Mouse (Mus musculus) hindbrain, embryonic 13.5 days (tissue): ENCODE measurements around the gene Ceacam9. TPM values are rescaled to one million over a fixed set of nuclear protein-coding genes. Genes with fewer than 3 reads are reported as not detected.
"Not testable (repeated sequence)": the region's sequence is repeated elsewhere in the genome, so short reads cannot be mapped to it uniquely, and the experiment has no call there.

ENCODE experiments used
- ATAC-seq: fragments of 200-750 bp; cut with Nextera tagmentation; 2 replicates; pipeline ENCODE4 v1.8.0; 2017; ENCODE audit warnings: moderate TSS enrichment; ENCODE audit not compliant: low FRiP score
- H3K27ac ChIP-seq: fragments of 300-500 bp; sonication (generic); 2 replicates; pipeline ENCODE4 v1.5.1; 2015; ENCODE audit warnings: inconsistent platforms, mild to moderate bottlenecking, moderate library complexity
- H3K27me3 ChIP-seq: fragments of 300-500 bp; sonication (generic); 2 replicates; pipeline ENCODE4 v1.6.1; 2015; ENCODE audit warnings: mild to moderate bottlenecking, inconsistent platforms
- H3K36me3 ChIP-seq: fragments of 300-500 bp; sonication (generic); 2 replicates; pipeline ENCODE4 v1.6.1; 2015; ENCODE audit warnings: mild to moderate bottlenecking, inconsistent platforms
- H3K4me1 ChIP-seq: fragments of 300-500 bp; sonication (generic); replicated peaks from 2 replicates; pipeline ENCODE4 v1.6.1; 2015; ENCODE audit warnings: inconsistent platforms
- H3K4me2 ChIP-seq: fragments of 300-500 bp; sonication (generic); 2 replicates; pipeline ENCODE4 v1.6.1; 2015; ENCODE audit warnings: inconsistent platforms, mild to moderate bottlenecking, moderate library complexity
- H3K4me3 ChIP-seq: fragments of 300-500 bp; sonication (generic); 2 replicates; pipeline ENCODE4 v1.5.1; 2015; ENCODE audit warnings: mild to moderate bottlenecking, inconsistent platforms
- H3K9ac ChIP-seq: fragments of 300-500 bp; sonication (generic); 2 replicates; pipeline ENCODE4 v1.6.1; 2015; ENCODE audit warnings: mild to moderate bottlenecking, inconsistent platforms
- H3K9me3 ChIP-seq: fragments of 300-500 bp; sonication (generic); 2 replicates; pipeline ENCODE4 v1.6.1; 2016; ENCODE audit warnings: inconsistent platforms
- WGBS: fragments of 180-500 bp; shearing (Covaris S2); methylation state at CpG from one replicate; pipeline ENCODE4 v1.1.7; 2015; 5-methylcytosine and 5-hydroxymethylcytosine counted together
- polyA plus RNA-seq: library from polyadenylated mRNA; unstranded; fragments of >200 nt; fragmentation: Nextera tagmentation; extraction: Ambion mirVana; gene quantifications from 2 replicates; pipeline ENCODE4 v1.2.1, GENCODE M21; 2015

The Ceacam9 gene
- polyA plus RNA-seq, result not detected in 2 replicates

DNA sequence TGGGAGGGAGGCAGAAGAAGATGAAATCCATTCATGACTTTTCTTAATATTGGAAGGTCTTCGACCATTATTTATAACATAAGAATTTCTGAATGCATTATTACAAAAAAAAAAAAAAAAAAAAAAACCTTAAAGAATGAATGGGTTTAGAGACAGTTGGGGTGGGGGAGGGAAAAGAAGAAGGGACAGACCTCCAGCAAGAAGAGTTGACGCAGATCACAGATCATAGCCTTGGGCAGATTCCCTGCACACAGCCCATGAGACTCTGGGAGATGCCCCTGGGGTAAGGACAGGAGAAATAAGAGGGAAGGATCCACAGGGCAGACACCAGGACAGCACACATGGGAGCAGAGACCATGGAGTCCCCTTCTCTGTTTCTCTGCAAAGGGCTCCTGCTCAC, at the start of gene Ceacam9:
Gene Ceacam9 (plus strand): TSS at position 301 of the 400 bp plus-strand sequence.
- WGBS, result 80% methylated on average over 2 of the region's 2 CpGs
- no peak for ATAC-seq
- no peaks in the 10 kb centered on the region for H3K4me1 ChIP-seq

GRCm38 (mm10) chr7:16673823-16674222, 47.9 kb upstream of the Ceacam9 start:
- Histone ChIP-seq H3K36me3 (no peaks in the 10 kb centered on the region), H3K4me2 (no peak overlapping the region), H3K27me3 (no peaks in the 10 kb centered on the region), H3K4me3 (no peak overlapping the region), H3K4me1 (no peaks in the 10 kb centered on the region), H3K9ac (no peak overlapping the region), H3K9me3 (no peaks in the 10 kb centered on the region), H3K27ac (no peak overlapping the region)
- 84% methylated on average over 1 of the region's 1 CpGs for WGBS
- no peak for ATAC-seq

More for the DNA sequence above, at the start of gene Ceacam9:
- Histone ChIP-seq H3K27me3 (no peaks in the 10 kb centered on the region), H3K9ac (no peak within 1 kb of the TSS), H3K4me3 (no peak within 1 kb of the TSS), H3K9me3 (no peaks in the 10 kb centered on the region), H3K27ac (no peak within 1 kb of the TSS), H3K4me2 (no peak within 1 kb of the TSS), H3K36me3 (no peaks in the 10 kb centered on the region)

GRCm38 (mm10) chr7:16674699-16675098, 47.0 kb upstream of the Ceacam9 start:
- not testable (repeated sequence) for H3K4me3 ChIP-seq, H3K9ac ChIP-seq, H3K4me1 ChIP-seq, H3K9me3 ChIP-seq, H3K4me2 ChIP-seq, ATAC-seq, H3K36me3 ChIP-seq, H3K27me3 ChIP-seq, H3K27ac ChIP-seq
- WGBS, result 68% methylated on average over 5 of the region's 5 CpGs

GRCm38 (mm10) chr7:16675605-16676004, 46.1 kb upstream of the Ceacam9 start, which contains the start of gene Ceacam15:
TSS of gene Ceacam15 (minus strand) at chr7:16675705.
- no peaks in the 10 kb centered on the region for H3K4me1 ChIP-seq
- H3K9me3 ChIP-seq, result no peaks in the 10 kb centered on the region
- 59% methylated on average over 1 of the region's 1 CpGs for WGBS
- no peak within 1 kb of the TSS for H3K4me2 ChIP-seq
- no peak within 1 kb of the TSS for H3K4me3 ChIP-seq
- no peak within 1 kb of the TSS for H3K27ac ChIP-seq
- H3K9ac ChIP-seq, result no peak within 1 kb of the TSS
- no peak for ATAC-seq
- H3K36me3 ChIP-seq, result no peaks in the 10 kb centered on the region
- H3K27me3 ChIP-seq, result no peaks in the 10 kb centered on the region

GRCm38 (mm10) chr7:16680194-16680593, 41.5 kb upstream of the Ceacam9 start:
- H3K27ac ChIP-seq, ATAC-seq, H3K4me3 ChIP-seq, H3K36me3 ChIP-seq, H3K27me3 ChIP-seq, H3K4me1 ChIP-seq, H3K4me2 ChIP-seq, H3K9me3 ChIP-seq, H3K9ac ChIP-seq: not testable (repeated sequence)
- WGBS, result 54% methylated on average over 3 of the region's 3 CpGs

DNA sequence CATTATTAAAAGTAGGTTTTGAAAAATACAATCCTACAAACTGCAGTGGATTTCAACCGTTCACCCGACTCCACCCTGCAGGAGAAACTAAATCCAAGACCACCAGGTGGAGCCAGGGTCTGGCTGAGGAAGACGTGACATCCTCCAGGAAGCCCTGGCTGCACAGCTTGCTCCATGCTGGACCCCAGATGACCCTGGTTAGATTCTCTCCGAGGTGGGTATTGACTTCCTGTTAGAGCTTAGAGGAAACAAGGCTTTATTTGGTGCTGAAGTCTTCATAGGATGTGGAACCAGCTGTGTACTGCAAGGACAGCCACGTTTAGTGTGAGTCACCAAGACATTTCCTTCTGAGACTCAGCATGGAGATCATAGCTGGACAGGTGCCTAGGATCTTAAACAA, 32.5 kb upstream of the Ceacam9 start:
- Histone ChIP-seq H3K27me3 (no peaks in the 10 kb centered on the region), H3K9me3 (peaks cover 9% of the 10 kb centered on the region; the same call in 1 of the 2 replicates), H3K36me3 (no peaks in the 10 kb centered on the region), H3K4me1 (no peaks in the 10 kb centered on the region), H3K4me2 (no peak overlapping the region), H3K4me3 (no peak overlapping the region), H3K27ac (no peak overlapping the region), H3K9ac (no peak overlapping the region)
- 78% methylated on average over 5 of the region's 5 CpGs for WGBS
- ATAC-seq, result no peak

- Histone ChIP-seq H3K36me3 (no peaks in the 10 kb centered on the region), H3K27ac (no peak overlapping the region), H3K4me3 (no peak overlapping the region), H3K9ac (no peak overlapping the region), H3K4me2 (no peak overlapping the region), H3K27me3 (no peaks in the 10 kb centered on the region), H3K9me3 (no peaks in the 10 kb centered on the region), H3K4me1 (no peaks in the 10 kb centered on the region)
- no peak for ATAC-seq
- WGBS, result 38% methylated on average over 3 of the region's 3 CpGs
Observed at GRCm38 (mm10) chr7:16695025-16695424, 26.7 kb upstream of the Ceacam9 start.

DNA sequence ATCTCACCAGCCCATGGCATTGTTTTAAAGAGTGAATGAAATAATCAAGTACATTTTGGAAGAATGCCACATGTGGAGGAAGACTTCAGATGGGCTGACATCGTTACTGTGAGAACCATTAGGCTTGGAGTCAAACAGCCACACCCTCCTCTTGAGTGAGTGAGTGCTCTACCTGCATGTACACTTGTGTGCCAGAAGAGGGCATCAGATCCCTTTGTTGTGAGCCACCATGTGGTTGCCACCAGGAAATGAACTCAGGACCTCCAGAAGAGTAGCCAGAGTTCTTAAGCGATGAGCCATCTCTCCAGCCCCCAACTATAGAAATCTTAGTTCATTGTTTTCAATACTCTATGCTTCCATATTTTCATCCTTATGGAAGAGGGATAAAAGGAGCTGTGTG, 22.7 kb upstream of the Ceacam9 start:
- Histone ChIP-seq H3K4me1 (no peaks in the 10 kb centered on the region), H3K4me3 (no peak overlapping the region), H3K27me3 (no peaks in the 10 kb centered on the region), H3K36me3 (no peaks in the 10 kb centered on the region), H3K27ac (no peak overlapping the region), H3K9ac (no peak overlapping the region), H3K9me3 (no peaks in the 10 kb centered on the region), H3K4me2 (no peak overlapping the region)
- no peak for ATAC-seq
- WGBS, result 57% methylated on average over 2 of the region's 2 CpGs

DNA sequence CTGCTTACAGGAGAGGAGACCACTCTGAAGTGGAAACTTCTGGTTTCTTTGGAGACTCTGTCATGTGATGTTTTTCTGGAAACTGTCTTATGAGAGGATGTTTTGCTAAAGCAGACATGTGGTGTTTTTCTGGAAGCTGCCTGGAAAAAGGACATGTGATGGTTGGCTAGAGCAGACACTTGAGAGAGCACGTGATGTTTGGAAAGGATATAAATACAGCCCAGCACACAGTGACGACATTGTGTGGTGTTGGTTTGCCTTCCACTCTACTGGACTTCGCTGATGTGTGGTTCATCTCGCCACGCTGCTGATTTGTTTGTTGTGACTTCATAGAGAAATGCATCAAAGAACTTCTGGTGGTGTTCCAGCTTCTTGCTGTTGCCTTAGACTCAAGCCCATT, 21.1 kb upstream of the Ceacam9 start:
- no peak overlapping the region for H3K4me3 ChIP-seq
- no peaks in the 10 kb centered on the region for H3K4me1 ChIP-seq
- 83% methylated on average over 5 of the region's 5 CpGs for WGBS
- H3K27ac ChIP-seq, result no peak overlapping the region
- no peaks in the 10 kb centered on the region for H3K36me3 ChIP-seq
- no peaks in the 10 kb centered on the region for H3K27me3 ChIP-seq
- no peaks in the 10 kb centered on the region for H3K9me3 ChIP-seq
- no peak for ATAC-seq
- no peak overlapping the region for H3K9ac ChIP-seq
- H3K4me2 ChIP-seq, result no peak overlapping the region

GRCm38 (mm10) chr7:16706385-16706784, 15.3 kb upstream of the Ceacam9 start:
- peaks cover 13% of the 10 kb centered on the region; the same call in 1 of the 2 replicates for H3K27me3 ChIP-seq
- WGBS, result 68% methylated on average over 9 of the region's 9 CpGs
- ATAC-seq, result no peak

DNA sequence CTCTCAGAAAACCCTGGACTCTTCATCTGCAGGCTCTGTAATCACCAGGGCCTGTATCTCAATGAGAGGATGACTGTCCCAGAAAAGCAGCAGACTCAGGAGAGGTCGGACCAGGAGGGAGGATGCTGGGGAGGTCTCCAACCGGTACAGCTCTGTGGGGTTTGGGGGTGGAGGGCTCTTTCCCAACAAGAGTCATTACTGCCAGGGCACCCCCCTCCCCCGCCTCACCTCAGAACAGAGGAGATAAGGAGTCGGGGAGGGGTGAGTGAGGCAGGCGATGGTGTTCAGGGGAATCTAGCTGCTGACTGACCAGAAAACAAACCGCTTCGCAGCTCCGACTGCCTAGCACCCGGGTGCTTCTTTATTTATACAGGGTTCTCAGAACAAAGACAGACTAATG, 13.5 kb upstream of the Ceacam9 start:
- 31% methylated on average over 9 of the region's 9 CpGs for WGBS
- no peak for ATAC-seq
- no peak overlapping the region for H3K9ac ChIP-seq
- 0 out of 2 replicates have a peak, but pooled peaks cover 2% of the 10 kb centered on the region for H3K4me1 ChIP-seq
- H3K4me3 ChIP-seq, result no peak overlapping the region
- H3K9me3 ChIP-seq, result no peaks in the 10 kb centered on the region
- H3K27me3 ChIP-seq, result peaks cover 13% of the 10 kb centered on the region; the same call in 1 of the 2 replicates
- no peak overlapping the region for H3K4me2 ChIP-seq
- no peak overlapping the region for H3K27ac ChIP-seq
- H3K36me3 ChIP-seq, result no peaks in the 10 kb centered on the region

More at GRCm38 (mm10) chr7:16706385-16706784, 15.3 kb upstream of the Ceacam9 start:
- Histone ChIP-seq H3K27ac (no peak overlapping the region), H3K4me2 (no peak overlapping the region), H3K4me1 (0 out of 2 replicates have a peak, but pooled peaks cover 2% of the 10 kb centered on the region), H3K9me3 (no peaks in the 10 kb centered on the region), H3K9ac (no peak overlapping the region), H3K36me3 (no peaks in the 10 kb centered on the region), H3K4me3 (no peak overlapping the region)

DNA sequence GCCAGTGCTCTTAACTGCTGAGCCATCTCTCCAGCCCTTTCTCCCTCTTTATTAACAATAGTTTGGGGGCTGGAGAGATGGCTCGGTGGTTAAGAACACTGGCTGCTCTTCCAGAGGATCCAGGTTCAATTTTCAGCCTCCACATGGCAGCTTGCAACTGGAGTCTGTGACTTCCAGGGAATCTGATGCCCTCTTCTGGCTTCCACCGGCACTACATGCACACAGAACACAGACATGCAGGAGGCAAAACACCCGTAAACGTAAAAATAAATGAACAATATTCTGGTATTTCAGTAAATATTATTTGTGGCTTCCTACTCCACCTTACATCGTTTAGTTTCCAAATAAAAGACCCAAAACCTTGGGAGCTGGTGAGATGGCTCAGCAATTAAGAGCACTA, 11.1 kb upstream of the Ceacam9 start:
- H3K9ac ChIP-seq, result no peak overlapping the region
- H3K9me3 ChIP-seq, result no peaks in the 10 kb centered on the region
- no peak overlapping the region for H3K4me3 ChIP-seq
- 0 out of 2 replicates have a peak, but pooled peaks cover 2% of the 10 kb centered on the region for H3K4me1 ChIP-seq
- H3K36me3 ChIP-seq, result no peaks in the 10 kb centered on the region
- ATAC-seq, result no peak
- peaks cover 13% of the 10 kb centered on the region; the same call in 1 of the 2 replicates for H3K27me3 ChIP-seq
- H3K4me2 ChIP-seq, result no peak overlapping the region
- 81% methylated on average over 5 of the region's 5 CpGs for WGBS
- no peak overlapping the region for H3K27ac ChIP-seq

DNA sequence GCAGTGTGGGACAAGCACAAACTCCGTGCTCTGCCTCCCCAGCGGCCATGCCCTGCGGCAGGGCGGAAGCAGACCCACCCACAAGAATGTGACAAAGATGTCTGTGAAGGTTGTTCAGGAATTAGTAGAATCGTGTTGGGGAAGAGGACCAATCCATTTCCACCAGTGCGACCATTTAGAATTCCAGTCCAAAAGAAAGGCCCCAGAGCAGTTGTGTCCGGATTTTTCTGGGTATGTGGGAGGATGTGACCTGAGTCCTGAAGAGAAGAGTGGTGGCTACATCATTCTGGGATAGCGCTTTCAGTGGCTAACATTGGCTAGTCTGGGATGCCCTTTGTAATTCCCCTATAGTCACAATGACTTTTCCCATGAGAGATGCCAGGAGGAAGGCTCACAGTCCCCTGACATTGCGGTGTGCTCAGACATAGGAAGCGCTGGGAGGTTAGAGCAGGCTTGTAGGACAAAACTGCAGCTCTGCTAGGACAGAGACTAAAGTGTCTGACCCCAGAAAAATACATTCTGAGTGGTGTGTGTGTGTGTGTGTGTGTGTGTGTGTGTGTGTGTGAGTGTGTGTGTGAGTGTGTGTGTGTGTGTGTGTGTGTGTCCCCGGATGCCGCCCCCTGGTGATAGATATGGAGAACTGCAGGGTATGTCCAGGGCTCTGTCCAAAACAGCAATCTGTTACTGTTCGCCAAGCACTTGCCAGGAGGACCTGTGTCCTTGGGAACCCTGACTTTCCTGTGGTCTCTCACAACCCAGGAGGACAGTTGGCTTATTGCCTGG, 8.9 kb upstream of the Ceacam9 start:
- Histone ChIP-seq H3K4me3 (no peak overlapping the region), H3K36me3 (no peaks in the 10 kb centered on the region), H3K4me1 (0 out of 2 replicates have a peak, but pooled peaks cover 2% of the 10 kb centered on the region), H3K9ac (no peak overlapping the region), H3K9me3 (no peaks in the 10 kb centered on the region), H3K4me2 (no peak overlapping the region), H3K27ac (no peak overlapping the region), H3K27me3 (peaks cover 5% of the 10 kb centered on the region; the same call in 1 of the 2 replicates)
- no peak for ATAC-seq
- 83% methylated on average over 13 of the region's 13 CpGs for WGBS
